Mouse (Mus musculus) intestine, postnatal 0 days (tissue): Measurements from ENCODE around the gene Rpl26. TPM values are rescaled to one million over a fixed set of nuclear protein-coding genes. Genes with fewer than 3 reads are reported as not detected.
"Not testable (repeated sequence)": the region's sequence is repeated elsewhere in the genome, so short reads cannot be mapped to it uniquely, and the experiment has no call there.

Experiments used
- ATAC-seq: fragments of 200-750 bp; cut with Nextera tagmentation; 2 replicates; pipeline ENCODE4 v1.8.0; 2017; ENCODE audit warnings: mild to moderate bottlenecking, moderate TSS enrichment, moderate library complexity
- H3K27ac ChIP-seq: fragments of 300-500 bp; sonication (generic); 2 replicates; pipeline ENCODE4 v1.5.1; 2014; ENCODE audit warnings: mild to moderate bottlenecking, low read depth, low read length, moderate library complexity
- H3K27me3 ChIP-seq: fragments of 300-500 bp; sonication (generic); replicated peaks from 2 replicates; pipeline ENCODE4 v1.6.1; 2014; ENCODE audit warnings: low read length, mixed read lengths; ENCODE audit not compliant: control insufficient read depth, insufficient read depth
- H3K36me3 ChIP-seq: fragments of 300-500 bp; sonication (generic); 2 replicates; pipeline ENCODE4 v1.6.1; 2014; ENCODE audit warnings: mild to moderate bottlenecking, moderate library complexity; ENCODE audit not compliant: control insufficient read depth, insufficient read depth
- H3K4me1 ChIP-seq: fragments of 300-500 bp; sonication (generic); replicated peaks from 2 replicates; pipeline ENCODE4 v1.6.1; 2014; ENCODE audit warnings: antibody characterized with exemption, low read length, mixed read lengths; ENCODE audit not compliant: control insufficient read depth, insufficient read depth
- H3K4me2 ChIP-seq: fragments of 300-500 bp; sonication (generic); replicated peaks from 2 replicates; pipeline ENCODE4 v1.6.1; 2014; ENCODE audit warnings: low read depth, mild to moderate bottlenecking, moderate library complexity
- H3K4me3 ChIP-seq: fragments of 300-500 bp; sonication (generic); 2 replicates; pipeline ENCODE4 v1.5.1; 2014; ENCODE audit warnings: low read depth, low read length
- H3K9ac ChIP-seq: fragments of 300-500 bp; sonication (generic); 2 replicates; pipeline ENCODE4 v1.6.1; 2014; ENCODE audit warnings: mild to moderate bottlenecking, low read depth, low read length
- H3K9me3 ChIP-seq: fragments of 300-500 bp; sonication (generic); 2 replicates; pipeline ENCODE4 v1.6.1; 2016; ENCODE audit warnings: mixed run types; ENCODE audit not compliant: control insufficient read depth
- CTCF ChIP-seq: sonication (generic); IDR thresholded peaks from 2 replicates; pipeline ENCODE4 v1.5.1; 2016; ENCODE audit warnings: low read depth, mild to moderate bottlenecking, control low read depth, antibody characterized with exemption, moderate library complexity
- WGBS: fragments of 180-500 bp; shearing (Covaris S2); extraction: QIAGEN DNeasy Blood & Tissue Kit; methylation state at CpG from one replicate; pipeline ENCODE4 v1.1.7; 2014; 5-methylcytosine and 5-hydroxymethylcytosine counted together
- polyA plus RNA-seq: library from polyadenylated mRNA; unstranded; fragments of >200 nt; fragmentation: Nextera tagmentation; extraction: Ambion mirVana; gene quantifications from 2 replicates; pipeline ENCODE4 v1.2.1, GENCODE M21; 2015

Rpl26 gene
- polyA plus RNA-seq, 1 experiment from 2014 or later: 623 TPM

DNA sequence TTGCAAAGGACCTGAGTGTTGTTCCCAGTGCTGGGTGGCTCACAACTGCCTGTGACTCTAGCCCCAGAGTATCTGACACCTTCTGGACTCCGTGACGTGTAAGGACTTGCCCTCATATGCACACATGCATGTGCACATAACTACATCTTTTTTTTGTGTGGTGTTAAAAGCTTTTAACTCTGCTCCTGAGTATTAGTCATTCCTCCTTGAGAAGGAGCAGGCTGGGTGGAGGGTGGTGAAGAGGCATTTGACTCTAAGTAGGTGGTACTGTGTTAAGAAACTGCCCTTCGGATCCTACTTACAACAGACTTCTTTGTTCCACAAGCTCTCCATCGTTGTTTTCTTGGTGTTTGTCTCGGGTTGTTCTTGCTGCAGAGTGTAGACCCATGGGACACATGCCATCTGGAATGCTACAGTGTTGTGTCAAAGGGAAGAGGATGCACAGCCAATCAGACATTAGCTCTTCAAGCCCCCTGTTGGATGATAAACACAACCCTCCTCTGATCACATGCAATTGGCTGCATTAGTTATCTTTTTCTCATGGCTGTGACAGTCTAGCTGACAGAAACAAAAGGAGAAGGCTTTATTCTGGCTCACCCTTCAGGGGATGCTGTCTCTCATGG, 32.6 kb downstream of the Rpl26 start:
- Histone ChIP-seq H3K4me2 (no peak overlapping the region), H3K9me3 (no peaks in the 10 kb centered on the region), H3K9ac (no peak overlapping the region), H3K4me1 (no peaks in the 10 kb centered on the region), H3K36me3 (no peaks in the 10 kb centered on the region), H3K27me3 (no peaks in the 10 kb centered on the region), H3K27ac (no peak overlapping the region), H3K4me3 (no peak overlapping the region)
- no peak for TF ChIP-seq CTCF
- 80% methylated on average over 5 of the region's 5 CpGs for WGBS
- ATAC-seq: no peak

DNA sequence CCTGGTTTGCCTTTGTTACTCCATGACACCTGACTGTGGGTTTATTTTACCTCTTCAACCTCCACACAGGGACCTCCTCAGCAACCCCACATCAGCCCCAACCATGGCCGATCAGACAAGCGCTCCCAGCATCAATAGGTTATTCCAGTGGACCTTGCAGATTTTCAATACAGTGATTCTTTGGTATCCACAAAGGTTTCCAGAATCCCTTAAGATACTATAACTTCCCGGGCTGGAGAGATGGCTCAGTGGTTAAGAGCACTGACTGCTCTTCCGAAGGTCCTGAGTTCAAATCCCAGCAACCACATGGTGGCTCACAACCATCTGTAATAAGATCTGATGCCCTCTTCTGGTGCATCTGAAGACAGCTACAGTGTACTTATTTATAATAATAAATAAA, 35.6 kb downstream of the Rpl26 start:
- H3K4me3 ChIP-seq, H3K9ac ChIP-seq, H3K36me3 ChIP-seq, ATAC-seq, H3K27me3 ChIP-seq, H3K4me2 ChIP-seq, H3K9me3 ChIP-seq, H3K27ac ChIP-seq, H3K4me1 ChIP-seq: not testable (repeated sequence)
- WGBS: 80% methylated on average over 4 of the region's 4 CpGs

DNA sequence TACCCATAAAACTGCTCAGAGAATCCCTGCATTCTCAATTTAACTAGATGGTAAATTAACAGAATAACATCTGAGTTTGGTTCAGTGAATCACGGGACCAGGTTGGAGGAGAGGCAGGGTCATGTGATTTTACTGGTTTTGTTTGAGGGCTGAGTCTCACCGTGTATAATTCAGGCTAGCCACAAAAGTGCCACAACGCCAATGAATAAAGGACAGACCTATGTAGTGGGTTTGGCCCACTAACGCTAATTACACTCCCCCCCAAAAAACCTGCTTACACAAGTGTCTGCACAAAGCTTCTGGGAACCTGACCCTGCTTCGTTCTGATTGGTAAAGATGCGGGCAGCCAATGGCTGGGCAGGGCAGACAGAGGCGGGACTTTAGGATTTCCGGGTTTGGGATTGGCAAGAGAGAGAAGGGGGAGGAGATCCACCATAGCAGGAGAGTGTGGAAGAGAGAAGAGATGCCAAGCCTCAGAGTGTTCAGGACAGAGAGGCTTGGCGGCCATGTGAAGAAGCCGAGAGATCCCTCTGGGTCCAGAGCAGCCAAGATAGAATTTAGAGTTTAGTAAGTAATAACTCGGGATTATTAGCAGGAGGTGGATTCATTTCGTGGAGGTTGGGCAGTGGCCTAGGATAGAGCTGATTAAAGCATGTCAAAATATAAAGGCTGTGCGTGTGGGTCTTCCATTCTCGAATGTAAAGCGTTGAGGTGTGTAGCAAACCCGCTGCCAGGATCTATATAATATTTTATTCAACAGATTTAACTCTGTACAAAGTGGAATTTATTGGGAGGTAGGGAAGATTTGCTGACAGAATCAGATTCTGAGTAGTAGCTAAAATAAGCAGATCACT, 38.3 kb downstream of the Rpl26 start:
- Histone ChIP-seq H3K4me2 (peak overlapping the region; percentile 74), H3K27me3 (no peaks in the 10 kb centered on the region), H3K4me3 (peak overlapping the region; percentile 53), H3K36me3 (no peaks in the 10 kb centered on the region), H3K4me1 (no peaks in the 10 kb centered on the region), H3K27ac (no peak overlapping the region), H3K9ac (peak overlapping the region; percentile 19), H3K9me3 (no peaks in the 10 kb centered on the region)
- under 1% methylated on average over 16 of the region's 16 CpGs for WGBS
- no peak for TF ChIP-seq CTCF
- ATAC-seq: peak; percentile 97

DNA sequence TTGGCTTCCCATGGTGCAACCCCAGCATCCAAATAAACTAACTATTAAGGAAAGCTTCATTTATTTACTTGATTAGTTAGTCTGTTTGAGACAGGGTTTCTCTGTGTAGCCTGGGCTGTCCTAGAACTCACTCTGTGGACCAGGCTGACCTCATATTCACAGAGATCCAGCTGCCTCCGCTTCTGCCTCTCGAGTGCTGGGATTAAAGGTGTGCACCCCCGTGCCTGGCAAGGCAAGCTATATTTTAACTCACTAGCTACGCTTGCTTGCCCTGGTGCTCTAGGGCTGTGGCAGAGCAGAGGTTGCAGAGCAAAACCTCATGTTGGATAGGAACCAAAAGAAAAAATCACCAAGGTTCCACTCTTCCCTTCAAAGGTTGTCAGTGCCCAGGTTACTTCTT, 39.1 kb downstream of the Rpl26 start:
- peak overlapping the region; percentile 53 for H3K4me3 ChIP-seq
- H3K27ac ChIP-seq: no peak overlapping the region
- no peak for ATAC-seq
- H3K4me1 ChIP-seq: no peaks in the 10 kb centered on the region
- TF ChIP-seq CTCF: no peak
- H3K27me3 ChIP-seq: no peaks in the 10 kb centered on the region
- WGBS: 51% methylated on average over 4 of the region's 4 CpGs
- H3K36me3 ChIP-seq: no peaks in the 10 kb centered on the region
- no peaks in the 10 kb centered on the region for H3K9me3 ChIP-seq
- no peak overlapping the region for H3K9ac ChIP-seq
- peak overlapping the region; percentile 74 for H3K4me2 ChIP-seq

DNA sequence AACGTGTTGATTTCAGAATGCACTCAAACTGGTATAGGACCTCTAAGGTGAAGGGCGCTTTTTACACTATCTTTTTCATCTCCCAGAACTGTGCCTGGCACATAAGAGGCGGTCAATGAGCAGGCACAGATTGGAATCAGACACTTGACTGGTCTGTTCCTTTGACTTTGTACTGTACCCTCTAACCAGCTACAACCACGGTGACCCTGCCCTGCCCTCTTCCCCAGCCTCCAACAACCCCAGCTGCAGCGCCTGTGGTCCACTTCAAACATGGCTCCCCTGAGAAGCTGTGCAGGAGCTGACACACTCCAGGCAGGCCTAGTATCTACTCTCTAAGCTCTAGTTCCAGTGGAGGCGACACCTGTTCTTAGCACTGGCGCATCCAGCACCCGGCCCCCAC, 41.3 kb downstream of the Rpl26 start:
- Histone ChIP-seq H3K27ac (no peak overlapping the region), H3K27me3 (0 out of 2 replicates have a peak, but pooled peaks cover 7% of the 10 kb centered on the region), H3K9me3 (no peaks in the 10 kb centered on the region), H3K9ac (no peak overlapping the region), H3K4me1 (no peaks in the 10 kb centered on the region), H3K4me2 (no peak overlapping the region), H3K36me3 (no peaks in the 10 kb centered on the region), H3K4me3 (no peak overlapping the region)
- ATAC-seq: no peak
- 88% methylated on average over 8 of the region's 8 CpGs for WGBS
- TF ChIP-seq CTCF: no peak

DNA sequence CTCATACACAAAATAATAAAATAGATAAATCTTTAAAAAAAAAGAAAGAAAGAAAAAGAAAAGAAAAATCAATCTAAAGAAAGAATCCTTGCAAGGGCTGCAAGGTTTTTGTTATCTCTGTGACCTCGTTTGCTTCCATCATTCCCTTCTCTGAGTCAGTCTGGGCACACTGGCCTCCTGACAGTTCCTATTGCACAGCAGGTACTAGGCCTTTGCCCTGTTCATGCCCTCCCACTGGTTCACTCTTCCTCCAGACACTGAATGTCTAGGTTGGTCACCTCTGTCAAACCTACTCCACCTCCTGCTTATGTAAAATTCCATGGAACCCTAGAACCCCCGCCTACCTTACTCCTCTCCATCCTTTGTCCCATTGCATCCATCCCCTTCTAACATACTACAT, 43.9 kb downstream of the Rpl26 start:
- 0 out of 2 replicates have a peak, but pooled peaks cover 7% of the 10 kb centered on the region for H3K27me3 ChIP-seq
- no peaks in the 10 kb centered on the region for H3K4me1 ChIP-seq
- WGBS: 66% methylated on average over 2 of the region's 2 CpGs
- ATAC-seq: no peak
- H3K4me2 ChIP-seq: no peak overlapping the region
- no peak overlapping the region for H3K4me3 ChIP-seq
- H3K9ac ChIP-seq: no peak overlapping the region
- no peak overlapping the region for H3K27ac ChIP-seq
- no peaks in the 10 kb centered on the region for H3K9me3 ChIP-seq
- no peaks in the 10 kb centered on the region for H3K36me3 ChIP-seq
- TF ChIP-seq CTCF: no peak
